14 mouse cellular contexts compared by ENCODE assay signal in the genomic region with DNA sequence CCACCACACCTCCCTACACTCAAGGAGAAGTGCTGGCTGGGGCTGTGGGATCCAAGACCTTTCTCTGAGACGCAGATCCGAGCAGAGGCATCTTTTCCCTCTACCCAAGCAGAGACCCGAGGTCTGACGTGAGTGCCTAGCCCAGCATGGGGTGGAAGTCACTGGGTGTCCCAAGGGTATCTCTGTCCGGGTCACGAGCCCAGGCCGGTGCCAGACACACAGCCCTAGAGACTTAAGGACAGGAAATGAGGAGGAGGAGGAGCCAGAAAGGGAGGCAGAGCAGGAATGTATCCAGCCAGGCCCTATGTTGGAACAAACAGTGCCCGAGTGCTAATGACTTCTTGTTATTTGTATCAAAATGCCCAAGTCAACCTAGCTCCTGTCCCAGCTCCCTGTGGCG. TPM values are rescaled to one million over a fixed set of nuclear protein-coding genes. Genes with fewer than 3 reads are reported as not detected.
DNase-seq lines count a peak whose midpoint lies in the region; ATAC-seq and TF ChIP-seq lines count a peak whose summit lies in the region.
"Had no signal": no experiment of that assay in that cellular context is flagged by ENCODE, and none has a peak within 500 bp of the region (broad histone marks: within the 10 kb centered on the region; RNA-seq: fewer than 3 reads in every experiment).

No protein-coding gene starts in this region.

- no peaks in the 10 kb centered on the region for H3K9me3 ChIP-seq in kidney, embryonic 15.5 days (replicated peaks)
- H3K9me3 ChIP-seq: embryonic facial prominence, embryonic 10.5 days; hindbrain, embryonic 10.5 days had no signal

- no peak for TF ChIP-seq CTCF in cerebellum, adult 2 months (IDR thresholded peaks at IDR 0.05; ENCODE audit: borderline replicate concordance, insufficient read depth, low read depth, low read length)

- peaks cover 15% of the 10 kb centered on the region for H3K4me1 ChIP-seq in cerebellum, adult 2 months (ENCODE audit: control insufficient read depth, insufficient read depth, low read length)
- peaks cover 61% of the 10 kb centered on the region for H3K4me1 ChIP-seq in kidney, embryonic 15.5 days

- H3K27ac ChIP-seq in cerebellum, adult 2 months (ENCODE audit: insufficient read depth, low read length): 0 out of 2 replicates have a peak overlapping the region, but pooled peaks have one; percentile 16
- H3K27ac ChIP-seq in kidney, embryonic 15.5 days: no peak overlapping the region
- H3K27ac ChIP-seq: embryonic facial prominence, embryonic 10.5 days; hindbrain, embryonic 10.5 days; macrophage had no signal

- DNase-seq in cerebellum, adult 2 months: no peak
- no peak for DNase-seq in cerebellum, postnatal 36 days
- DNase-seq in adrenal gland, postnatal 36 days: peak; percentile 43 to 55
- DNase-seq in lung, postnatal 25 days (ENCODE audit: low spot score): peak; percentile 88
- DNase-seq in natural killer cell, adult 2 months (ENCODE audit: low spot score in 2 of 2): no peak
- no peak for DNase-seq in urinary bladder, adult 2 months (ENCODE audit: low spot score)
- no peak for DNase-seq in left cerebral cortex, postnatal 25 days (ENCODE audit: low spot score in 2 of 2)
- DNase-seq: B cell, adult 2 months; thymus, postnatal 25 days had no signal

- 79% methylated on average over 9 of the region's 9 CpGs for WGBS in cerebellum, adult 2 months
- WGBS in kidney, embryonic 15.5 days: 51% methylated on average over 9 of the region's 9 CpGs

- no peaks in the 10 kb centered on the region for H3K27me3 ChIP-seq in cerebellum, adult 2 months (ENCODE audit: control insufficient read depth, insufficient read depth, low read length)
- peaks cover 2% of the 10 kb centered on the region; the same call in 1 of the 2 replicates for H3K27me3 ChIP-seq in kidney, embryonic 15.5 days

- H3K36me3 ChIP-seq in kidney, embryonic 15.5 days: peaks cover 35% of the 10 kb centered on the region
- H3K36me3 ChIP-seq: embryonic facial prominence, embryonic 10.5 days; hindbrain, embryonic 10.5 days had no signal

- H3K4me2 ChIP-seq in kidney, embryonic 15.5 days: 0 out of 2 replicates have a peak overlapping the region, but pooled peaks have one; percentile 7

- H3K9ac ChIP-seq in kidney, embryonic 15.5 days: no peak overlapping the region

- intact Hi-C loops in left cerebral cortex, postnatal 25 days (cut with DNase I): no loop called here

- ATAC-seq in kidney, embryonic 15.5 days (replicated peaks; ENCODE audit: low FRiP score): no peak
- ATAC-seq: forebrain, embryonic 16.5 days had no signal

- no peak for TF ChIP-seq POLR2A in cerebellum, adult 2 months (IDR thresholded peaks at IDR 0.05; ENCODE audit: borderline replicate concordance, insufficient read depth, low read length)

- H3K4me3 ChIP-seq in cerebellum, adult 2 months (replicated peaks; ENCODE audit: insufficient read depth, low read depth, low read length): no peak overlapping the region
- H3K4me3 ChIP-seq in kidney, embryonic 15.5 days (replicated peaks): no peak overlapping the region
- H3K4me3 ChIP-seq: embryonic facial prominence, embryonic 10.5 days; hindbrain, embryonic 10.5 days had no signal

RNA-seq across cellular contexts. Expression of gene Rapgef3, which starts 5.0 kb away (rescaled TPM):
- 35.0 and 36.5 TPM in 2 replicates for polyA plus RNA-seq in cerebellum, adult 2 months (2012; rRNA removed)
- 10 to 100 TPM; 15.0 to 20.8 TPM for total RNA-seq in adrenal gland, postnatal 36 days (2021)
- polyA plus RNA-seq in kidney, embryonic 15.5 days (2015; fragmentation: Nextera tagmentation; extraction: Ambion mirVana): 23.0 and 29.7 TPM in 2 replicates
- polyA plus RNA-seq in urinary bladder, adult 2 months (2012; rRNA removed): 17.8 and 19.2 TPM in 2 replicates
- 10 to 100 TPM; 33.1 to 35.1 TPM for total RNA-seq in left cerebral cortex, postnatal 25 days (2021)

RNA-seq across cellular contexts. Expression of gene Slc48a1, which starts 15.6 kb away (rescaled TPM):
- polyA plus RNA-seq in cerebellum, adult 2 months (2012; rRNA removed): 129 and 133 TPM in 2 replicates
- 100 to 1,000 TPM; 107 to 130 TPM for total RNA-seq in adrenal gland, postnatal 36 days (2021)
- 57.5 and 58.8 TPM in 2 replicates for polyA plus RNA-seq in kidney, embryonic 15.5 days (2015; fragmentation: Nextera tagmentation; extraction: Ambion mirVana)
- polyA plus RNA-seq in urinary bladder, adult 2 months (2012; rRNA removed): 72.4 and 91.1 TPM in 2 replicates
- total RNA-seq in left cerebral cortex, postnatal 25 days (2021): 100 to 1,000 TPM; 181 to 190 TPM

RNA-seq across cellular contexts. Expression of gene Endou, which starts 31.6 kb away (rescaled TPM):
- 1.7 and 1.8 TPM in 2 replicates for polyA plus RNA-seq in cerebellum, adult 2 months (2012; rRNA removed)
- under 1 TPM; 0.66 to 0.70 TPM for total RNA-seq in adrenal gland, postnatal 36 days (2021)
- 0.36 and 0.85 TPM in 2 replicates for polyA plus RNA-seq in kidney, embryonic 15.5 days (2015; fragmentation: Nextera tagmentation; extraction: Ambion mirVana)
- polyA plus RNA-seq in urinary bladder, adult 2 months (2012; rRNA removed): 1.7 and 2.1 TPM in 2 replicates
- total RNA-seq in left cerebral cortex, postnatal 25 days (2021): 1 to 10 TPM; 2.3 to 2.7 TPM

RNA-seq across cellular contexts. Expression of gene Rpap3, which starts 57.1 kb away (rescaled TPM):
- 25.3 and 26.0 TPM in 2 replicates for polyA plus RNA-seq in cerebellum, adult 2 months (2012; rRNA removed)
- total RNA-seq in adrenal gland, postnatal 36 days (2021): 10 to 100 TPM; 19.5 to 20.5 TPM
- 29.5 and 33.8 TPM in 2 replicates for polyA plus RNA-seq in kidney, embryonic 15.5 days (2015; fragmentation: Nextera tagmentation; extraction: Ambion mirVana)
- 23.5 and 26.0 TPM in 2 replicates for polyA plus RNA-seq in urinary bladder, adult 2 months (2012; rRNA removed)
- total RNA-seq in left cerebral cortex, postnatal 25 days (2021): 10 to 100 TPM; 26.3 to 28.3 TPM

Comparison
In these comparisons a context has a peak if more than half of its experiments do, and no peak if none do; other contexts are left out.
1. DNase-seq: peak in adrenal gland, postnatal 36 days (2 of 2) and lung, postnatal 25 days (single experiment); none in cerebellum, adult 2 months (0 of 2), cerebellum, postnatal 36 days (0 of 2), natural killer cell, adult 2 months (0 of 2), urinary bladder, adult 2 months (single experiment) and left cerebral cortex, postnatal 25 days (0 of 2).